Mouse (Mus musculus) heart, embryonic 10.5 days (tissue): ENCODE results near the gene Oard1. TPM values are rescaled to one million over a fixed set of nuclear protein-coding genes. Genes with fewer than 3 reads are reported as not detected.

ENCODE experiments used
- DNase-seq: peaks from one replicate; pipeline ENCODE4 v3.0.0-alpha.2; 2017; ENCODE audit warnings: low spot score
- H3K27ac ChIP-seq: fragments of 300-500 bp; sonication (generic); 2 replicates; pipeline ENCODE4 v1.5.1; 2016; ENCODE audit warnings: mild to moderate bottlenecking
- H3K27me3 ChIP-seq: fragments of 300-500 bp; sonication (generic); 2 replicates; pipeline ENCODE4 v1.6.1; 2016; ENCODE audit warnings: mild to moderate bottlenecking; ENCODE audit not compliant: poor library complexity, insufficient read depth, severe bottlenecking
- H3K36me3 ChIP-seq: fragments of 300-500 bp; sonication (generic); 2 replicates; pipeline ENCODE4 v1.6.1; 2016; ENCODE audit warnings: mild to moderate bottlenecking, moderate library complexity
- H3K4me1 ChIP-seq: fragments of 300-500 bp; sonication (generic); 2 replicates; pipeline ENCODE4 v1.6.1; 2016; ENCODE audit warnings: mild to moderate bottlenecking
- H3K4me3 ChIP-seq: fragments of 300-500 bp; sonication (generic); 2 replicates; pipeline ENCODE4 v1.5.1; 2016; ENCODE audit warnings: mild to moderate bottlenecking, moderate library complexity
- H3K9me3 ChIP-seq: fragments of 300-500 bp; sonication (generic); 2 replicates; pipeline ENCODE4 v1.6.1; 2016; ENCODE audit warnings: mild to moderate bottlenecking, moderate library complexity
- WGBS: fragments of 180-500 bp; shearing (Covaris S2); methylation state at CpG from one replicate; pipeline ENCODE4 v1.1.7; 2016; 5-methylcytosine and 5-hydroxymethylcytosine counted together
- polyA plus RNA-seq: library from polyadenylated mRNA; unstranded; fragments of >200 nt; fragmentation: Nextera tagmentation; extraction: Ambion mirVana; gene quantifications from 2 replicates; pipeline ENCODE4 v1.2.1, GENCODE M21; 2016

Oard1 gene
- polyA plus RNA-seq, 1 experiment from 2014 or later = 78.1 TPM

DNA sequence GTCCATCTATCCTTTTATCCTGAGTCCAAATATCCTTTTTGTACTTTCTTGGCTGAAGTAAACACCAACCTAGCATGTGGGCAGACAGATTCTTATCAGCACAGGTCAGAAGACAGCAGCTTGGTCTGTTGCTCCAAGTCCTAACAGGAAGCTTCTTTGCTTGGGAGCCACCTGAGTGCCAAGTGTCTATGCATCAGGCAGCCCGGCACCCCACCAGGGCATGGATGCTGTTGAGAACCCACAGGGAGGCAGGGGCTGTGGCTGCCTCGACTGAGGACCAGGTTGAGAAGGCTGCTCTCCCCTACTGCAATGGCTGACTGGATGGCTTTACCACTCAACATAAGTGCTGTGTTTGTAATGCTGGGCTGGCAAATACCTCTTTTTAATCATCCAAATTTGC lies 21.1 kb upstream of the Oard1 start:
- H3K4me1 ChIP-seq = no peaks in the 10 kb centered on the region
- DNase-seq = peak; percentile 64
- 78% methylated on average over 2 of the region's 2 CpGs for WGBS
- H3K27me3 ChIP-seq = no peaks in the 10 kb centered on the region
- H3K9me3 ChIP-seq = no peaks in the 10 kb centered on the region
- no peak overlapping the region for H3K4me3 ChIP-seq
- H3K36me3 ChIP-seq = peaks cover 76% of the 10 kb centered on the region
- H3K27ac ChIP-seq = no peak overlapping the region

DNA sequence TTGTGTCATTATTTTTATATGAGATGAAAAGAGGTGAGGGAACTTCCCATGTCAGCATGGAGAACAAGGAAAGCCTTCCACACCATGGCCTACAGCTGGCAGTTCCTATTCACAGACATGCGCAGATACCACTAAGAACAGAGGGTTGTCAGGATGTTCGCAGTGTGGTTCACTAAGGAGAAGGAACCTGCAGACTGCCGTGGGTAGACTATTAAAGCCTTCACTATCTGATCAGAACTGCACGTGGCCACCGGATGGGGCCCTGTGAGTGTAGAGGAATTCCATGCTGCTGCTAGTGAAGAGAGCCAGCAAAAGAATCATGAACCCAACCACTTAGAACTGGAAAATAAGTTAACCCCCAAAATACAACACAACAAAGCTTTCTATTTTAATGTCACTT lies 20.4 kb upstream of the Oard1 start:
- DNase-seq = peak; percentile 14
- no peak overlapping the region for H3K27ac ChIP-seq
- no peaks in the 10 kb centered on the region for H3K4me1 ChIP-seq
- H3K36me3 ChIP-seq = peaks cover 83% of the 10 kb centered on the region
- H3K9me3 ChIP-seq = no peaks in the 10 kb centered on the region
- H3K4me3 ChIP-seq = no peak overlapping the region
- WGBS = 82% methylated on average over 5 of the region's 5 CpGs
- H3K27me3 ChIP-seq = no peaks in the 10 kb centered on the region

DNA sequence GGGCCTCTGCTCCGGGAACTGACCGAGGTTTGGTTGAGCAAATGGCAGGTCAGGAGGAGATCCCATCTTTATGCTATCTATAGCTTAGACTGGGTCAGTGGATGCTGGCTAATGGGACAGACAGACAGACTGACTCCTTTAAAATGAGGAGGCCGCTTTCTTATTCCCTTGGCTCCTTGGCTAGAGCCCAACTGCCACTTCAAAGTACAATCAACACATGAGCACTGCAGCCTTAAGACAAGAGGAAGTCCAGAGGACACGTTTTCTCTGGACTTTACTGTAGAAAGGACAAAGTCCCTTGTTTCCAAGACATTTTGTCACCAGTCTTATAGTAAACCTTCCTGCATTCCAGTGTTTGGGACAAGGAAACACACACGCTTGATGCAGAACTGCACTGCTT lies 18.4 kb upstream of the Oard1 start:
- Histone ChIP-seq H3K27ac (no peak overlapping the region), H3K36me3 (peaks cover 94% of the 10 kb centered on the region), H3K27me3 (no peaks in the 10 kb centered on the region), H3K4me1 (no peaks in the 10 kb centered on the region), H3K9me3 (no peaks in the 10 kb centered on the region), H3K4me3 (no peak overlapping the region)
- DNase-seq = peak; percentile 71
- WGBS = 87% methylated on average over 5 of the region's 5 CpGs

DNA sequence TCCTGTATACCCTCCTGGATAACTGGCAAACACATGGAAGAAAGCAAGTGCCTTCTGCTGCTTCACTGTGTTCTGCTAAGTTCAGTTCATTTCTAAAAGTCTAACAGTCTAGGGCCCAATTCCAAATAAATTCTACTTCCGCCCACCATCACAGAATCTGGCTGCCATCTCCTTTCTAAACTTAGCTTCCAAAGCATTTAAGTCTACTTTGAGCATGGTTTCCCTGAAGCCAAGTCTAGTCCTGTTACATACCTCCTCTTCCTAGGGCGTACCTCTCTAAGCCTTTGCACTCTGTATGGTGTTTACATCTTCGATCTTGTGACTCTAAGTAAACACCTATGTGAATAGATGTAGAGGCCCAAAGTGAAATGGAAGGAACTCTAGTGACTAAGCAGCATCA lies 17.2 kb upstream of the Oard1 start:
- peaks cover 97% of the 10 kb centered on the region for H3K36me3 ChIP-seq
- no peak overlapping the region for H3K27ac ChIP-seq
- H3K4me1 ChIP-seq = no peaks in the 10 kb centered on the region
- H3K27me3 ChIP-seq = no peaks in the 10 kb centered on the region
- no peak overlapping the region for H3K4me3 ChIP-seq
- 92% methylated on average over 3 of the region's 3 CpGs for WGBS
- DNase-seq = peak; percentile 19
- no peaks in the 10 kb centered on the region for H3K9me3 ChIP-seq

DNA sequence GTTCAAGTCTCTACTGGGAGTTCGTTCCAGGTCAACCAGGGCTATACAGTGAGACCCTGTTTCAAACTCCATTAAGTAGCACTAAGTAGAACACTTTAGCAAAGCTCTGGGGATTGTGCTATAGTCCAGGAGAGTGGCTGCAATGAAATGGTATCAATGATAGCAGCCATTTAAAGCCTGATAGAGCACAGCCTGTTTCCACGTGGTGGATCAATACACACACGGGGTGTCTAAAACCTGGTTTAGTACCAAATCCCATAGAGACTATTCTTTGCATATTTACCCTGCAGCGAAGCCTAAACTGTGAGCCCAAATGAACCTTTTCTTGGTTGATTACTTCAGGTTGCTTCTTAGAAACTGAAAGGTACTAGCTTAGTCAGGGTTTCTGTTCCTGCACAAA lies 8.1 kb upstream of the Oard1 start:
- Histone ChIP-seq H3K27ac (no peak overlapping the region), H3K27me3 (no peaks in the 10 kb centered on the region), H3K4me3 (no peak overlapping the region), H3K36me3 (peaks cover 40% of the 10 kb centered on the region), H3K9me3 (no peaks in the 10 kb centered on the region), H3K4me1 (peaks cover 5% of the 10 kb centered on the region; the same call in 1 of the 2 replicates)
- WGBS = 92% methylated on average over 4 of the region's 4 CpGs
- no peak for DNase-seq

DNA sequence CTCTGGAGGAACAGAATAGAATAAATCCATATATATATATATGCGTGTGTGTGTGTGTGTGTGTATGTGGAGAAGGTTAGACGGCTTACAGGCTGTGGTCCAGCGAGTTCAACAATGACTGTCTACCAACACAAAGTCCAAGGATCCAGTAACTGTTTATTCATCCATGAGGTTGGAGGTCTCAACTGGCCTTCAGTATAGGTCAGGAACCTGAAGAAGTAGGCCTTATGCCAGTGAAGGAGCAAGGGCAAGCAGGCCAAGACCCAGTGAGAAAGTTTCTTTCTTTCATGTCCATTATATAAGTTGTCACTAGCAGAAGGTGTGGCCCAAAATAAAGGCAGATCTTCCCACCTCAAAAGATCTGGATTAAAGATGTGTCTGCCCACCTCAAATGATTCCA lies 7.1 kb upstream of the Oard1 start:
- no peak overlapping the region for H3K27ac ChIP-seq

DNA sequence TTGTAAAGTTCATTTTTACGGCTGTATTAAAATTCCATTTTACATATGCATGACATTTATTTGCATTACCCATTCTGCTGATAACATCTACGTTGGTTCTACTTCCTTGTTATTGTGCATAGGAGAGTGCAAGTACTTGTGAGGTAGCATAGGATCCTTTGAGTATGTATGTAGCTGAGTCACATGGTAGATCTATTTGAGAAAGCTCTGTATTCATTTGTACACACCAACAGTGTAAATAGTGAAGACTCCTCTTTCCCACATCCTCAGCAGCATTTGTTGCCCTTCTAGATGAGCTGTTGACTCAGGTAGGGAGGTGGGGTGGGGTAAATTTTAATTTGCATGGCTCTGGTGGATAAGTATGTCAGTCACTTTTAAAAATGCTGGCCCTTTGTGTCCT lies 6.0 kb upstream of the Oard1 start:
- Histone ChIP-seq H3K4me3 (no peak overlapping the region), H3K4me1 (peaks cover 22% of the 10 kb centered on the region), H3K27me3 (no peaks in the 10 kb centered on the region), H3K36me3 (peaks cover 19% of the 10 kb centered on the region), H3K9me3 (no peaks in the 10 kb centered on the region), H3K27ac (no peak overlapping the region)
- no peak for DNase-seq
- WGBS = 91% methylated on average over 2 of the region's 2 CpGs

More for the DNA sequence above, 7.1 kb upstream of the Oard1 start:
- DNase-seq = no peak
- H3K4me3 ChIP-seq = no peak overlapping the region
- no peaks in the 10 kb centered on the region for H3K27me3 ChIP-seq
- H3K36me3 ChIP-seq = peaks cover 30% of the 10 kb centered on the region
- H3K9me3 ChIP-seq = no peaks in the 10 kb centered on the region
- 94% methylated on average over 3 of the region's 3 CpGs for WGBS
- peaks cover 14% of the 10 kb centered on the region for H3K4me1 ChIP-seq

DNA sequence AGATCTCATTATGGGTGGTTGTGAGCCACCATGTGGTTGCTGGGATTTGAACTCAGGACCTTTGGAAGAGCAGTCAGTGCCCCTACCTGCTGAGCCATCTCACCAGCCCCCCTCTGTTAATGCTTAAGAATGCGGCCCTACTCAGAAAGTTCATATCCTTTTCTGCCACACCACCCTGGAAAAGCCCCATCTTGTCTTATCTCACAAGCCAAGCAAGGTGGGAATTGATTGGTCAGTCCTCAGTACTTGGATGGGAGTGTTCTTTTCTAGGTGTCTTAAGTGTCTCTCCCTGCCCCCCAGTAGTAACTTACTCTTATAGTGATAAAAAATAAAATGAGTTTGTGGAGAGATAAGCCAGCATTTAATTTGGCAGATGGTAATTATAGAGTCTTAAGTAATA lies 5.1 kb upstream of the Oard1 start:
- Histone ChIP-seq H3K4me1 (peaks cover 22% of the 10 kb centered on the region), H3K27ac (no peak overlapping the region), H3K4me3 (no peak overlapping the region), H3K27me3 (no peaks in the 10 kb centered on the region), H3K36me3 (peaks cover 10% of the 10 kb centered on the region), H3K9me3 (no peaks in the 10 kb centered on the region)
- no peak for DNase-seq
- WGBS = 65% methylated on average over 1 of the region's 1 CpGs

DNA sequence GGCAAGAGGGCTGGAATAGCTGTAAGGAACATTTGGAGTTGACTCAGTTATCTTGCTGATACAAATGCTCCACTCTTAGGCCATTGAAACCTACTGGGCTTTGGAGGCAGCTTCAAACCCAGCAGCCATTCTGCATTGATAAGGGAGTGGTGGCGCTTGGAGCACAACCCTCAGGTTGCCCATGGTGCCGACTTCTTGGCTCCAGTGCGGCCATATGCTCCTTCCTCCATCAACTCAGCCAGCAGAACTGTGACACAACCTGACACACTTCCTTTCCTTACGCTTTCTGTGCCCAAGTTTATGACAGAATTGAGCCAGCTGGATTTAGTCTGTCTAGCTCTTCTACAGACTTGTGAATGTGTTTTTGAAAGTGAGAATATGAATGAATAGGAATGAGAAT lies 2.7 kb upstream of the Oard1 start:
- Histone ChIP-seq H3K4me3 (peak overlapping the region; percentile 91; the same call in 1 of the 2 replicates), H3K27me3 (no peaks in the 10 kb centered on the region), H3K27ac (no peak overlapping the region; the same call in 1 of the 2 replicates), H3K9me3 (no peaks in the 10 kb centered on the region), H3K4me1 (peaks cover 23% of the 10 kb centered on the region), H3K36me3 (0 out of 2 replicates have a peak, but pooled peaks cover 4% of the 10 kb centered on the region)
- DNase-seq = no peak
- WGBS = 68% methylated on average over 4 of the region's 4 CpGs

DNA sequence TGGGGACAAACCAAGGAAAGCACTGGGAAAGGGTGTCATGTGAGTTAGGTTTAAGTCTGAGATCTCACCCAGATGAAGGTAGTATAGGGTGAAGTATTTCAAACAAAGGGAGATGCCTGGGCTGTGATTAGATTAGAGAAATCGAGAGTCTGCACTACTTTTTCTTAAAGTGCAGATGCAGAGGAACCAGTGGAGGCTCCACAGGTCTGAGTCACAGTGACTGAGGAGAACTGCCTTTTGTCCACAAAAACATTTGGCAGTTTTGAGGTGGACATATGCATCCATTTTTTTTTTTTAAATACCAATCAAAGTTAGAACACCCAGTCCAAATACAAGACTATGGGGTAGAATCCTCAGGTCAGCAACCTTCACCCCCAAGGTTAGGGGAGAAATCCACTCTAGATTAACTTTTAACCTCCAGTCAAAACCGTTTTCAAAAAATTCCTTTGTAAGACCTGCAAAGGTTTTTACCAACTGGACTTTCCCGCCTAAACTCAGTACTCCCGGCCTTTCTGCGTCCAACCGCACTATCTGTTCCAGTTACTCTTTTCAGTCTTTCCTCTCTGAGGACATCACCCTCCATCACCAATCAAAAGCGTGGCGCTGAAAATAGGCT lies 1.8 kb upstream of the Oard1 start:
- H3K27me3 ChIP-seq = no peaks in the 10 kb centered on the region
- H3K4me3 ChIP-seq = peak overlapping the region; percentile 91
- H3K4me1 ChIP-seq = peaks cover 23% of the 10 kb centered on the region
- H3K27ac ChIP-seq = peak overlapping the region; percentile 99
- peaks cover 11% of the 10 kb centered on the region for H3K36me3 ChIP-seq
- no peak for DNase-seq
- WGBS = 14% methylated on average over 8 of the region's 8 CpGs
- no peaks in the 10 kb centered on the region for H3K9me3 ChIP-seq

DNA sequence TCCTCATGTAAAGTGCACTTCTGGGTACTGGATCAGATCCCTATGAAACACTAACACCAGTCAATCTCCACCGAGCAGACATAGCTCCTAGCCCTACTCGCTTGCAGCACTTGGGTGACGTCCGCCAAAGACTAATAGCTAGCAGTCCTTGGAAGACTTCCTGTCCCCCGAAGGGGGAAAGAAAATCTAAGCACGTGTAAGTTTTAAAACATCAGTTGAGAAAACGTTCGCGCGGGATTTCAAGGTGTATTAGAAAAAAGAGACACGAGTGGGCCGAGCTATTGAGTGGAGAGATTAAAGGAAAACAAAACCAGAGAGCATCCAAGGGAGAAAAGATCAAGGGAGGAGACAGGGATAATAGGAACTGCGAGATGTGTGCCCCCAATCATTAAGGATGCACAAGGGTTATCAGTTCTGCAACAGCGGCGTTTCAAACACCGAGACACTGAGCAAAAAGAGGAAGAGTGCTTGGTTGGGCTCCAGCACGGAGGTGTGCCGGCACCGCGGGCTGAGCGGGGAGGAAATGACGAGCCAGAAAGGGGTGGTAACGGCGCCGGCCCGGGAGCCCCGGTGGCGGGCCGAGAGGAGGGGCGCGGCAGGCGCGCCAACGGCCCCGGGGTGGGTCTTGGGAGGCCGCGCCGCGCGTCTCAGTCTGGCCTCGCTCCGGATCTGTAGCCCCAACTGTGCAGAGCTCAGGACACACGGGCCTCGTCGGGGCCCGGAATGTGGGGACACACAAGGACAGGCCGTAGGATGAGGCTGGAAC lies 1.1 kb upstream of the Oard1 start:
- Histone ChIP-seq H3K27ac (peak overlapping the region; percentile 99), H3K36me3 (peaks cover 15% of the 10 kb centered on the region), H3K4me1 (peaks cover 23% of the 10 kb centered on the region), H3K9me3 (no peaks in the 10 kb centered on the region), H3K4me3 (peak overlapping the region; percentile 91), H3K27me3 (no peaks in the 10 kb centered on the region)
- DNase-seq = peak; percentile 93
- WGBS = under 1% methylated on average over 47 of the region's 47 CpGs

DNA sequence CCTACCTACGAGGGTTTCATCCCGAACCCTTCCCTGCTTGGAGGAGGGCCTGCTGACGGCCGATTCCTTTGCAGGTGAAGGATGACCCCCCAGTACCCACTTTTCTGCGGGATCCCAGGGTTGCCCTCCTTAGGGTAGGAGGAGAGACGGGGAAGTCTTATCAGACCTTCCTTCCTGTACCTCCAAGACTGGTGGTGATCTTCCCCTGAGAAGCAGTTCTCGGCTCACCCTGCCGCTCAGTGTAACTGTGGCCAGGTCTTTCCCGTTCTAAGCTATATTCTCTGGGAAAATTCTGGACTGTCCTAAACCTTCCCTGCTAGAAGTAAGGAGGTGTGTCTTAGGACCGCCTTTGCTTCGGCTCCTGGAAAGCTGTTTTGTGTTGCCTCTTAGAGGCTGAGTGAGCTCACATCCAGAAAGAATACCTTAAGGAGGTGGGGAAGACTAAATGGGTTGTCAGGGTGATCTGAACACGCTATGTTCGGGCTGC lies 528 bp downstream of the Oard1 start:
- H3K4me1 ChIP-seq = peaks cover 23% of the 10 kb centered on the region
- WGBS = under 1% methylated on average over 13 of the region's 13 CpGs

DNA sequence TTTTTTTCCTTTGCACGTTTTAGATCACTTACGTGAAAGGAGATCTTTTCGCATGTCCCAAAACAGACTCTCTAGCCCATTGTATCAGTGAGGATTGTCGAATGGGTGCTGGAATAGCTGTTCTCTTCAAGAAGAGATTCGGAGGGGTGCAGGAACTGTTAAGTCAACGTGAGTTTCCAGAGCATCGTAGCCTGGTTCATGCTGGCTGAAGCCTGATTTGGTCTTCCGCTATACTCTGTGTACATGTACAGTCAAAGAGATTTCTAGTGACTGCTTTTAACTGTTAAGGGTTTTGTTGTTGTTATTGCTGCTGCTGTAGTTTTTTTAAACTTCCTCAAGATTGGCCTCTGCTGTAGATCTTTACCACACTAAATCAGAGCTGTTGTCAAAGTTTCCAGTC lies 1.4 kb downstream of the Oard1 start:
- WGBS = 64% methylated on average over 8 of the region's 8 CpGs
- peak overlapping the region; percentile 91 for H3K4me3 ChIP-seq
- no peaks in the 10 kb centered on the region for H3K27me3 ChIP-seq
- no peaks in the 10 kb centered on the region for H3K9me3 ChIP-seq
- peak overlapping the region; percentile 99 for H3K27ac ChIP-seq
- no peak for DNase-seq
- H3K4me1 ChIP-seq = peaks cover 23% of the 10 kb centered on the region
- peaks cover 34% of the 10 kb centered on the region for H3K36me3 ChIP-seq

More for the DNA sequence above, 528 bp downstream of the Oard1 start:
- no peak for DNase-seq
- peaks cover 25% of the 10 kb centered on the region for H3K36me3 ChIP-seq
- H3K27ac ChIP-seq = peak overlapping the region; percentile 99
- peak overlapping the region; percentile 91 for H3K4me3 ChIP-seq
- H3K9me3 ChIP-seq = no peaks in the 10 kb centered on the region
- H3K27me3 ChIP-seq = no peaks in the 10 kb centered on the region
